Mouse (Mus musculus) liver, embryonic 14.5 days (tissue): Measurements from ENCODE around the gene Exo1.

Experiments used
- CTCF ChIP-seq: IDR thresholded peaks from 2 replicates; pipeline ENCODE4 v1.5.1; 2016; ENCODE audit warnings: antibody characterized with exemption, low read depth, control low read depth
- EP300 ChIP-seq: IDR thresholded peaks from 2 replicates; pipeline ENCODE4 v1.6.1; 2016; ENCODE audit warnings: antibody characterized with exemption, low read depth

GRCm38 (mm10) chr1:175938731-175939130, 58.4 kb downstream of the Exo1 start:
- TF ChIP-seq EP300, result no peak
- TF ChIP-seq CTCF, result no peak
